Mouse (Mus musculus): Measurements from ENCODE around the gene Irx2.

GRCm38 (mm10) chr13:72593710-72594111 lies 34.9 kb upstream of the Irx2 start:
- TF ChIP-seq CTCF (IDR thresholded peaks at IDR 0.05; ENCODE audit: low read depth) (no peak), EP300 (IDR thresholded peaks at IDR 0.05; ENCODE audit: low read depth) (no peak)
